Mouse (Mus musculus) B cell, adult 2 months (primary cell): ENCODE results near the gene Tssk1.
A peak's percentile ranks its signal among the peaks of the same experiment; 100 is the strongest.

Experiments used
- DNase-seq, 2 experiments: peaks; one replicate each; pipeline ENCODE4 v3.0.0; 2022

Gene Tssk1

GRCm38 (mm10) chr16:17893923-17894322 lies at the start of gene Tssk1:
Gene Tssk1, plus strand, starts transcription at chr16:17894223.
- DNase-seq, result no peak

DNA sequence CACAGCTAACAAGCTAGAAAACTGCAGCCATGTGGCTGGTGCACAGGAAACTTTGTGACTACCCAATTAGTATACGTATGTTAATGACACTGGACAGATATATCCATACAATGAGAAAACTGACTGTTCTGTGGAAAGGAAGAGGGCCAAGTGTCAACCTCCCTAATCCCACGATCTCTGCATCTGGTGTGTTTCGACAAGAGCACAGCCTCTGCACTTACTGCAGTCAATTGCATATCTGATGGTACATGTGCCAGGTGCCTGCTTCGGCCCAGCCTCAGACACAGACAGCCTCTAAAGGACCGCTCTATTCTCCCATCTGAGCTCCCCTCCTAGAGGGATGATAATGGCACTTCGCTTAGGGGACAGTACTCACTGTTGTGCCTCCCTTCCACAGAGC lies 45.6 kb upstream of the Tssk1 start:
- DNase-seq, result no peak

GRCm38 (mm10) chr16:17848928-17849327 lies 45.1 kb upstream of the Tssk1 start:
- DNase-seq, result peak; percentile 43 to 46

GRCm38 (mm10) chr16:17849486-17849885 lies 44.5 kb upstream of the Tssk1 start:
- DNase-seq, result no peak

DNA sequence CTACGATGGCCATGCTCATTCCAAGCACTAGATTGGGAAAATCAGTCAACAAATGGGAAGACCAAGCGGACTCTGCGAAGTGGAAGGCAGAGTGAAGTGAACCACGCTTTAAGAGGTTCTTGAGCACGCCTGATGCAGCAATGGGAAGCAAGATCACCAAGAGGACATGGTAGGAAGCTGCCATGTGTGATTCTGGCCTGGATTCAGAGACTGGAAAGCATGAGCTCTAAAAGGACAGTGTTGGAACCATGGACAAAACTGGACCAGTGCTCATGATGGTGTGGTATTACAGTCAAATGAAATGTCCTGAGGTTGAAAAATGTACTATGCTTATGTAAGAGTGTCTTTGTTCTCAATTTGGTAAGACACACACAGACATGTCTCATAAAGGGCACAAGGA lies 42.7 kb upstream of the Tssk1 start:
- DNase-seq, result no peak

DNA sequence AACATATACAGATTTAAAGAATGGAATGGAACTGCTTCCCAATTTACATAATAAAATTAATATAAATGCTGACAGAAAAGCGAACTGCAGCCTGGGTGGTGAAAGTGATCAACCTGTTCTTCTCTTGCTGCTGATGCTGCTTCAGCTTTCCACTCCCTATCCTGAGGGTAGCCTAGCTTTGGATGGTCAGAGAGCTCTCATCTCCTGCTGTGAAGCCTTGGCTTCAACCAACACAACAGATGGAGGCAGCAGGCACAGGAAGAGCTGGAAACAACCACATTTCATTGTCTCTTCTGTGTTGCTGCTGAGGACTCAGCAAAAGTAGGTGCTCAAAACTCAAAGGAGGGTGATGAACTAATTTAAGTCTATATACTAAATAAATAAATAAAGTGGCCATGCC lies 42.2 kb upstream of the Tssk1 start:
- DNase-seq, result no peak

GRCm38 (mm10) chr16:17853263-17853662 lies 40.8 kb upstream of the Tssk1 start:
- DNase-seq, result no peak

GRCm38 (mm10) chr16:17857157-17857556 lies 36.9 kb upstream of the Tssk1 start:
- DNase-seq, result no peak

GRCm38 (mm10) chr16:17858592-17858991 lies 35.4 kb upstream of the Tssk1 start:
- DNase-seq, result peak in 1 of 2 experiments; percentile 38

GRCm38 (mm10) chr16:17865293-17865692 lies 28.7 kb upstream of the Tssk1 start:
- no peak for DNase-seq

DNA sequence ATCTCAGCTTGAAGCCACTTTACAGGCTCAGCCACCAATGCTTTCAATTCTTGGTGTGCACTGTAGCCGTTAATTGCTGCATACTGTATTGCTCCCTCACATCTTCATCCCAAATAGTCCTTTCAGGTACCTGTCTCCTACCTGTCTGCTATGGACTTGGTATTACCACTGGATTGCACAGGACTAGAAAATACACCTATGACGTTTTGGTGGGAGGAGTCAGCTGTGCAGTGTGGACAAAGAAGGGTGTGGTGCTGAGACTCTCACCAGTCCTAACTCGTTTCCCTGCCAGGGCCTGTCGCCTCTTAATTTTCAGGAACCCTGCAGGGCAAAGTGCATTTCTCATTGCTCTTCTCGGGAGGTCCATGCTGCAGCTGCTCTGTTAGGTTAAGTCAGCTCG lies 28.3 kb upstream of the Tssk1 start:
- DNase-seq, result no peak

- DNase-seq, result no peak
Observed at GRCm38 (mm10) chr16:17871248-17871647, 22.8 kb upstream of the Tssk1 start.

DNA sequence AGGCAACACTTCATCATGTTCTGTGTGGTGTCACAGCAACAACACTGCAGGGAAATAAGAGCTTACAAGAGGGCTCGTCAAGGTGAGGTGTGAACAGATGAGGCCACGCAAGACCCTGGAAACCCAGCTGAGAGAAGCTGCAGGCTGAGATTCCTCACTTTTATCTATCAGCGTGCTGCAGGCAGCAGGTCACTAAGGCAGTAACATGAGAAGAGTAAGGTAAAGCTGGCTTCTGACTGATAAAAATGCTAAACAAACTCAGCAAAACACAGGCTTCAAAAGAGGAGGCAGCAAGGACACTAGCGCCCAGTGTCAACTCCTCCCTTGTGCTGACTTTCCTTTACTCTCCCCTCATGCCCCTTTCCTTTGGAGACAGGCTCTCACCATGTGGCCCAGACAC lies 21.0 kb upstream of the Tssk1 start:
- no peak for DNase-seq

GRCm38 (mm10) chr16:17875174-17875573 lies 18.8 kb upstream of the Tssk1 start:
- no peak for DNase-seq

- no peak for DNase-seq
Observed at GRCm38 (mm10) chr16:17876096-17876495, 17.9 kb upstream of the Tssk1 start.

- no peak for DNase-seq
Observed at GRCm38 (mm10) chr16:17879571-17879970, 14.5 kb upstream of the Tssk1 start.

DNA sequence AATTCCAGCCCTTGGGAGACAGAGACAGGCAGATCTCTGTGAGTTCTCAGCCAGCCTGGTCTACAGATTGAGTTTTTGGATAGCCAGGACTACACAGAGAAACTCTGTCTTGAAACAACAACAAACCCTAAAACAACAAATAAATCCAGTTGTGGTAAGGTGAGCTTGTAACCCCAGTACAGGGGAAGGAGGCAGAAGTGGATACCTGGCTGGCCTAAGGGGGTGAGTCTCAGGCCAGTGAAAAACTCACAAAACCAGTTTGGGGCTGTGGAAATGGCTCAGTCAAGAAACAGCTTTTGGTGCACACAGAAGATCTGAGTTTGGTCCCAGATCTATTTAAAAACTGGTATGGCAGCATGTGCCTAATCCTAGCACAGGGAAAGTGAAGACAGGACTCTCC lies 11.8 kb upstream of the Tssk1 start:
- DNase-seq, result no peak

- no peak for DNase-seq
Observed at GRCm38 (mm10) chr16:17884116-17884515, 9.9 kb upstream of the Tssk1 start.

DNA sequence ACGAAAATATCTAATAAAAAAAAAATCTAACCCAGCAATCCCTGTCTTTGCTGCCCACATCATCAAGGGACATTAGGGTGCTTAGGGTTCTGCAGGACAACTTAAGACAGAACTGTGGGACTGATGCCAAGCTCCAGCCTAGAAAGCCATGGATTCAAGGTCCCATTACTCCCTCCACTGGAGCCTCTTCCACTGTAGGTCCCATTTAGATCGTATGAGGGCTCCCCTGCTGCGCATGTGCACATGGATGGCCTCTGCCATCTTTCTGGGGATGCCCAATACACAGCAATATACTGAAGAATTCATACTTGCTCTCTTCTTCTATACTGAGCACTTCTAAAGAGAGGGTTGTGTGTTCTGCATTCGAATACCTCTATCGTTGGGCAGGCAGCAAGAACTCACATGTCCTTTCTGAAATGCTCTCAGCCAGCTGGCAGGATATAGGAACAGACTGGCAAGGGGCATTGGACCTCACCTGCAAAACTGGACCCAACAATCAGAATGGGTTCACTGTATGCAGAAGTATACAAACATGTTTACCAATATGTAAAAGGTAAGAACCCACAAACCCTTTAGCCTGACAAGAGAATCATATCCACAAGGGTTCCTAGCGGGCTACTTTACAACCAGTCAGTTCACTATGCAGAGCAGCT lies 4.2 kb upstream of the Tssk1 start:
- no peak for DNase-seq

GRCm38 (mm10) chr16:17890342-17890727 lies 3.7 kb upstream of the Tssk1 start:
- no peak for DNase-seq

DNA sequence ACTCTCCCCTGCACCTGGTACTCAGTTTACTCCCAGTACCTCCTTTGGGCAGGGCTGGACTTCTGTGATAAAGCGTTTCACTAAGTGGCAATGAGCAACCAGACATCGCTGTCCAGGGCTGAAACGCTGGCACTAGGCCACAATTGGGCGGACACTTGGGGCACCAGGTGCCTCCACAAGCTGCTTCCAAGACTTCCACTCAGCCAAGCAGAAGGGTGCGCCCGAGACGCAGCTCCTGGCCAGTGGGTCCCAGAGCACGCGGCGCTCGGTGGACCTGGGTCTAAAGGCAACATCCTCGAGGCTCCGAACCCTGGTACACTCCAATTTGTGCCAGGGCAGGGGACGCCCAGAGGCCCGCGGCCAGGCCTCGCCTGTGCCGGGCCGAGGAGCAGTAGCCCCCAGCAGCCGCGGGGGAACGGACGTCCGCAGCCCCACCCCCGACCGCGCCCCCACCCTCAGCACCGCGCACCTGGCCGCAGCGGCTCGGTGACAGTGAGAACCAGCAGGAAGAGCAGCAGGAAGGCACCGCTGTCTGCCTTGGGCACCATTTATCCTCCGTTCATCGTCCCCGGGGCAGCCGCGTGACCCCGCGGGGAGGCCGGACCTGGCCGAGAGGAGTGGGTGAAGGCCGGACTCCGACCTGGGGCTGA lies 3.0 kb upstream of the Tssk1 start:
- DNase-seq, result peak; percentile 39 to 45

DNA sequence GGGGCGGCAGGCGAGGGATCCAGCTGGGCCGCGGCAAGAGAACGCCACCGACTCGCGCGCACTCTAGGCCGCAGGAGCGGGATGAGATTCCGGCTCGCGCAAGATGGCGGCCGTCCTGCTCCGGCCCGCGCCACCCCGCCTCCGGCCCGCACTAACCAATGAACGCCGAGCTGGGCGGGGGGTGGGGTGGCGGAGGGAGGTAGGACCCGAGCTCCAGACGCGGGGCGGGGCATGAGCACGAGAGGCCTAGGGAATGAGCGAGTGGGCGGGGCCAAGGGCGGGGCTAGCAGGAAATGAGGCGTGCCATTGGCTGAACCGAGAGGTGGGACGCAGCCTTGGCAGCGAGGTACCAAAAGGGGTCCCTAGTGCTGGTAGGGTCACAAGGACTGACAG lies 2.5 kb upstream of the Tssk1 start, which contains the start of gene Gm20518:
TSS of gene Gm20518 (minus strand) at position 105 of the 393 bp plus-strand sequence.
- DNase-seq, result peak; percentile 99 to 100

DNA sequence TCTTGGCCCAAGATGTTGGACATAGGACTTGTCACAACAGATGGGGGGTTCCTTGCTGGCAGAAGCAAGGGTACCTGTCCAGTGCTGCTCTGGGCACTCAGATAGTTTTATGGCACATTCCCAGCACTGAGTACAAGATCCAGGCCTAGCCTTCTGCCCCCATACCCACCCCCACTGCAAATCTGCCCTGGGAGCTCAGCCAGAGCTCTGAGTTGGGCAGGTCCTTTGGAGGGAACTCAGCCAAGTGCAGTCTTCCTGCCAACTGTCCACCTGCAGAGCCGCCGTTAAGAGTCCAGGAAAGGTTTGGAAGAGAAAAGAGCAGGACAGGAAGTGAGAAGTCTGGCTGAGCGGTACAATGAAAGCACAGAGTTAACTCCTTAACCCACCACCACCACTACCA lies 1.4 kb upstream of the Tssk1 start:
- no peak for DNase-seq

DNA sequence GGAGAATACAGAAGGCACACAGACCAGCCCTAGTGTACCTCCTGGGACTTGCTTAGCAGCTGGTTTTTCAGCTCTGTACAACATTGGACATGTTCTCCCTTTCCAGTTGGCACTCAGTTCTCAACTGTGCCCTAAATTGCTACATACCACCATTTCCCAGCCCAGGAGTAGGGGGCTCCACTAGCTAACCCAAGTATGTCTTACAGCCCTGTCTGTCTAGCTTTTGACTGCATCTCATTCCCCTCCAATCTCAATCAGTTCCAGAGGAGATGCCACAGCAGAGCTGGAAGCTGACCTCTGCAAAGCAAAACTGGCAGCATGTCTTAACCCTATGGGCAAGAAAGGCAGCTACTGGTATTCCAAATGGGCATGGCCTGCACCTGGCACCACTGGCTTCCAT lies 2.1 kb downstream of the Tssk1 start:
- no peak for DNase-seq

DNA sequence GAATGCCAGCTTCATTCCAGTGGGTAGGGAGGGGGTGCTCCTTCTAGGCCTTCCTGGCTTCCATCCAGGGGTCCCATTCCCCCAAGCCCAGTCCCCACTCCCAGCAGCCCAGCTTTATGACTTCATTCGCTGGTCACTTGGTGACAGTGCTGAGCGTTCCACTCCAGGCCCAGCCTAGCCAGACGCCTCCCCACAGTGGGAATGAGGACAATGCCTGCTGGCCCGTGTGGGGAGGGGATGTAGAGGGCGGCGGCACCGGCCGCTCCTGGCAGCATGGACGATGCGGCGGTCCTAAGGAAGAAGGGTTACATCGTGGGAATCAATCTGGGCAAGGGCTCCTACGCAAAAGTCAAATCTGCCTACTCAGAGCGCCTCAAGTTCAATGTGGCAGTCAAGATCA lies 4.4 kb downstream of the Tssk1 start, which contains the start of the genes Dgcr2 and Tssk2:
TSS of gene Dgcr2 (minus strand) at position 101 of the 400 bp plus-strand sequence.
TSS of gene Tssk2 (plus strand) at position 176 of the 400 bp plus-strand sequence.
- no peak for DNase-seq
